Comparison of ENCODE assay signal across 33 mouse cellular contexts in genomic region chr15:38588268-38588667, GRCm38 (mm10).
"Had no signal": no experiment of that assay in that cellular context is flagged by ENCODE, and none has a peak within 500 bp of the region (broad histone marks: within the 10 kb centered on the region; RNA-seq: fewer than 3 reads in every experiment).

No protein-coding gene starts in this region.

- H3K4me2 ChIP-seq: heart, embryonic 13.5 days; heart, embryonic 15.5 days; hindbrain, embryonic 12.5 days; hindbrain, embryonic 13.5 days; hindbrain, embryonic 14.5 days; hindbrain, embryonic 15.5 days; intestine, embryonic 15.5 days; kidney, embryonic 15.5 days had no signal

- H3K9me3 ChIP-seq: heart, embryonic 15.5 days; hindbrain, embryonic 10.5 days; hindbrain, embryonic 12.5 days; hindbrain, embryonic 13.5 days; hindbrain, embryonic 15.5 days; intestine, embryonic 15.5 days; kidney, embryonic 15.5 days had no signal

- H3K27ac ChIP-seq: heart, embryonic 13.5 days; heart, embryonic 15.5 days; hindbrain, embryonic 10.5 days; hindbrain, embryonic 12.5 days; hindbrain, embryonic 13.5 days; hindbrain, embryonic 14.5 days; hindbrain, embryonic 15.5 days; hindbrain, postnatal 0 days; intestine, embryonic 15.5 days; kidney, embryonic 15.5 days; kidney, postnatal 0 days; layer of hippocampus, adult 2 months; left cerebral cortex, adult 2 months had no signal

- ATAC-seq: hindbrain, embryonic 16.5 days; hindbrain, postnatal 0 days; inflammation-experienced regulatory T-cells, adult 6 months; intestine, embryonic 15.5 days; intestine, embryonic 16.5 days; intestine, postnatal 0 days had no signal

- H3K27me3 ChIP-seq: heart, embryonic 13.5 days; heart, embryonic 15.5 days; hindbrain, embryonic 12.5 days; hindbrain, embryonic 13.5 days; hindbrain, embryonic 15.5 days; intestine, embryonic 15.5 days; kidney, embryonic 15.5 days had no signal

- DNase-seq: heart, postnatal 10 days; heart, postnatal 14 days; heart, postnatal 36 days; heart, postnatal 4 days; kidney, adult 11 months; kidney, adult 18-20 months; kidney, adult 2 months; kidney, adult 8-10 months; kidney, adult 9 months; kidney, postnatal 10 days; kidney, postnatal 14 days; kidney, postnatal 25 days; kidney, postnatal 36 days; kidney, postnatal 4 days; layer of hippocampus, adult 9-11 months; layer of hippocampus, postnatal 36 days had no signal

- H3K4me3 ChIP-seq: heart, embryonic 13.5 days; heart, embryonic 15.5 days; hindbrain, embryonic 10.5 days; hindbrain, embryonic 12.5 days; hindbrain, embryonic 13.5 days; hindbrain, embryonic 15.5 days; intestine, embryonic 15.5 days; kidney, embryonic 15.5 days; layer of hippocampus, adult 2 months; left cerebral cortex, adult 2 months had no signal

- H3K4me1 ChIP-seq: hindbrain, embryonic 12.5 days; hindbrain, embryonic 13.5 days; hindbrain, embryonic 15.5 days; intestine, embryonic 15.5 days; kidney, embryonic 15.5 days had no signal

- H3K36me3 ChIP-seq: heart, embryonic 15.5 days; hindbrain, embryonic 10.5 days; hindbrain, embryonic 12.5 days; hindbrain, embryonic 13.5 days; hindbrain, embryonic 15.5 days; intestine, embryonic 15.5 days; kidney, embryonic 15.5 days had no signal

- H3K9ac ChIP-seq: heart, embryonic 13.5 days; heart, embryonic 15.5 days; hindbrain, embryonic 12.5 days; hindbrain, embryonic 13.5 days; hindbrain, embryonic 14.5 days; hindbrain, embryonic 15.5 days; intestine, embryonic 15.5 days; kidney, embryonic 15.5 days had no signal
